Mouse (Mus musculus) hindbrain, postnatal 0 days (tissue): ENCODE results near the gene Gm1113. TPM values are rescaled to one million over a fixed set of nuclear protein-coding genes. Genes with fewer than 3 reads are reported as not detected.

ENCODE experiments used
- ATAC-seq: fragments of 200-750 bp; cut with Nextera tagmentation; 2 replicates; pipeline ENCODE4 v1.8.0; 2017; ENCODE audit warnings: mild to moderate bottlenecking, moderate TSS enrichment, moderate library complexity
- DNase-seq: peaks from one replicate; pipeline ENCODE4 v3.0.0-alpha.2; 2015; ENCODE audit warnings: low spot score
- H3K27ac ChIP-seq: fragments of 300-500 bp; sonication (generic); 2 replicates; pipeline ENCODE4 v1.5.1; 2014; ENCODE audit warnings: mild to moderate bottlenecking
- H3K27me3 ChIP-seq: fragments of 300-500 bp; sonication (generic); 2 replicates; pipeline ENCODE4 v1.6.1; 2014; ENCODE audit warnings: low read length, mixed read lengths; ENCODE audit not compliant: insufficient read depth
- H3K36me3 ChIP-seq: fragments of 300-500 bp; sonication (generic); 2 replicates; pipeline ENCODE4 v1.6.1; 2014; ENCODE audit warnings: low read length, mixed read lengths; ENCODE audit not compliant: insufficient read depth
- H3K4me1 ChIP-seq: fragments of 300-500 bp; sonication (generic); 2 replicates; pipeline ENCODE4 v1.6.1; 2014; ENCODE audit warnings: antibody characterized with exemption, low read length, mixed read lengths; ENCODE audit not compliant: insufficient read depth
- H3K4me2 ChIP-seq: fragments of 300-500 bp; sonication (generic); 2 replicates; pipeline ENCODE4 v1.6.1; 2014; ENCODE audit warnings: low read depth, mild to moderate bottlenecking, low read length, moderate library complexity, mixed read lengths
- H3K4me3 ChIP-seq: fragments of 300-500 bp; sonication (generic); 2 replicates; pipeline ENCODE4 v1.5.1; 2014; ENCODE audit warnings: low read length
- H3K9ac ChIP-seq: fragments of 300-500 bp; sonication (generic); replicated peaks from 2 replicates; pipeline ENCODE4 v1.6.1; 2014; ENCODE audit warnings: mild to moderate bottlenecking, low read length, moderate library complexity, mixed read lengths
- H3K9me3 ChIP-seq: fragments of 300-500 bp; sonication (generic); 2 replicates; pipeline ENCODE4 v1.6.1; 2016; ENCODE audit warnings: low read length, mixed read lengths
- CTCF ChIP-seq: IDR thresholded peaks from 2 replicates; pipeline ENCODE4 v1.5.1; 2016; ENCODE audit warnings: antibody characterized with exemption, control low read depth, low read depth
- WGBS: fragments of 180-500 bp; shearing (Covaris S2); extraction: QIAGEN DNeasy Blood & Tissue Kit; methylation state at CpG from one replicate; pipeline ENCODE4 v1.1.7; 2014; 5-methylcytosine and 5-hydroxymethylcytosine counted together
- polyA plus RNA-seq: library from polyadenylated mRNA; unstranded; fragments of >200 nt; fragmentation: Nextera tagmentation; extraction: Ambion mirVana; gene quantifications from 2 replicates; pipeline ENCODE4 v1.2.1, GENCODE M21; 2015
- total RNA-seq: library from RNA; depleted of rRNA; stranded (reverse); fragments of >200 nt; gene quantifications from 2 replicates; pipeline ENCODE4 v1.2.3, GENCODE M21; 2014

Gm1113 gene
- total and polyA plus RNA-seq, 2 experiments from 2014 or later, result not detected

DNA sequence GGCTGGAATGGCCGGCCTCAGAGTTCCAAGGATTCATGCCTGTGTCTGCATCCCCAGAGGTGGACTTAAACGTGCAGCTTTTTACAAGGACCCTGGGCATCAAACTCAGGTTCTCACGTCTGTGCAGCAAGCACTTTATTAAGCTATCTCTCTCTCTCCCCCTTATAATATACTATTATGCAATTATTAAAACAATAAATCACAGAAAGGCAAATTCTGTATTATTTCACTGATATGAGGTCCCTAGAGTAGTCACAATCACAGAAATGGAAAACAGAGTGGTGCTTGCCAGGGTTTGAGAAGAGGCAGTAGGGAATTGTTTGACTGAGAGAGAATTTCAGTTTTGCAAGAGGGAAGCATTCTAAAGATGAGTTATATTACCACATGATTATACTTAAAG lies 11.1 kb upstream of the Gm1113 start:
- WGBS, result 65% methylated on average over 3 of the region's 3 CpGs
- Histone ChIP-seq H3K27ac (no peak overlapping the region), H3K4me3 (no peak overlapping the region), H3K4me2 (no peak overlapping the region), H3K27me3 (no peaks in the 10 kb centered on the region), H3K4me1 (no peaks in the 10 kb centered on the region), H3K9me3 (no peaks in the 10 kb centered on the region), H3K36me3 (no peaks in the 10 kb centered on the region), H3K9ac (no peak overlapping the region)
- no peak for DNase-seq
- no peak for ATAC-seq
- no peak for TF ChIP-seq CTCF

DNA sequence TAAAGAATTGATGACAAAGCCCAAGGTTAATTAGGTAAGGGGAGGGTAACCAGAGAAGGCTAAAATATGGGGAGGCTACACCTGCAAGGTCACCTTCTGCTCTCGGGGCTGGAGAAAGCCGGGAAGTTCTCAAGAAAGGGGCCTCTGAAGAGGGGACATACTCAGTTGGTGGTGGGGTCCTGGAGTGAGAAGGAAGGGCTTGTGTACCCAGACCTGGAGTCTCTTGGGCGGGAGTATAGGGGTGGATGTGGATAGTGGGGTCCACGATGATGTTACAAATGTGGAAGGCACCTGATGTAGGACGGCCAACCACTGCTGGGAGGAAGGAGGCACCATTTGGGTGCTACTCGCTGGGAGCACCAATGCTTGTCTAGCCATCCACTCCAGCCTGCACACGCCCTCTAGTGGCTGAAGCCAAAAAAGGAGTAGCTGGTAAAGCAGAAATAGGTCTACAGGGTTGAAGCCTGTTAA lies 5.9 kb upstream of the Gm1113 start:
- ATAC-seq (peak; percentile 92), DNase-seq (peak; percentile 87)
- H3K4me1 ChIP-seq, result peaks cover 5% of the 10 kb centered on the region
- H3K9me3 ChIP-seq, result no peaks in the 10 kb centered on the region
- H3K4me3 ChIP-seq, result no peak overlapping the region
- H3K27ac ChIP-seq, result peak overlapping the region; percentile 52; the same call in 1 of the 2 replicates
- TF ChIP-seq CTCF, result peak; percentile 90
- no peaks in the 10 kb centered on the region for H3K27me3 ChIP-seq
- 8% methylated on average over 7 of the region's 7 CpGs for WGBS
- H3K36me3 ChIP-seq, result no peaks in the 10 kb centered on the region
- no peak overlapping the region for H3K4me2 ChIP-seq
- H3K9ac ChIP-seq, result no peak overlapping the region

GRCm38 (mm10) chr9:35523541-35523940 lies 5.5 kb upstream of the Gm1113 start:
- DNase-seq, result peak; percentile 79
- Histone ChIP-seq H3K4me1 (peaks cover 5% of the 10 kb centered on the region), H3K9me3 (no peaks in the 10 kb centered on the region), H3K4me2 (no peak overlapping the region), H3K27me3 (no peaks in the 10 kb centered on the region), H3K9ac (no peak overlapping the region), H3K4me3 (no peak overlapping the region), H3K36me3 (no peaks in the 10 kb centered on the region), H3K27ac (peak overlapping the region; percentile 52)
- ATAC-seq, result peak; percentile 77
- TF ChIP-seq CTCF, result no peak
- WGBS, result 11% methylated on average over 5 of the region's 5 CpGs

GRCm38 (mm10) chr9:35522821-35523515 lies 4.9 kb upstream of the Gm1113 start:
- DNase-seq (no peak), ATAC-seq (peak; percentile 24; the same call in 1 of the 2 replicates)

GRCm38 (mm10) chr9:35522241-35522640 lies 4.2 kb upstream of the Gm1113 start:
- H3K9me3 ChIP-seq, result no peaks in the 10 kb centered on the region
- peaks cover 5% of the 10 kb centered on the region for H3K4me1 ChIP-seq
- TF ChIP-seq CTCF, result no peak
- no peak overlapping the region for H3K27ac ChIP-seq
- H3K4me2 ChIP-seq, result no peak overlapping the region
- ATAC-seq (no peak), DNase-seq (no peak)
- WGBS, result 71% methylated on average over 2 of the region's 2 CpGs
- no peaks in the 10 kb centered on the region for H3K27me3 ChIP-seq
- H3K9ac ChIP-seq, result no peak overlapping the region
- H3K36me3 ChIP-seq, result no peaks in the 10 kb centered on the region
- H3K4me3 ChIP-seq, result no peak overlapping the region

More at GRCm38 (mm10) chr9:35522821-35523515, 4.9 kb upstream of the Gm1113 start:
- H3K27ac ChIP-seq, result peak overlapping the region; percentile 52
- 61% methylated on average over 1 of the region's 1 CpGs for WGBS
- no peak overlapping the region for H3K4me3 ChIP-seq
- no peak overlapping the region for H3K9ac ChIP-seq
- peaks cover 5% of the 10 kb centered on the region for H3K4me1 ChIP-seq
- H3K9me3 ChIP-seq, result no peaks in the 10 kb centered on the region
- H3K4me2 ChIP-seq, result no peak overlapping the region
- H3K27me3 ChIP-seq, result no peaks in the 10 kb centered on the region
- TF ChIP-seq CTCF, result no peak
- no peaks in the 10 kb centered on the region for H3K36me3 ChIP-seq

- Histone ChIP-seq H3K27ac (no peak overlapping the region), H3K36me3 (no peaks in the 10 kb centered on the region), H3K4me1 (peaks cover 5% of the 10 kb centered on the region), H3K4me2 (no peak overlapping the region), H3K9ac (no peak overlapping the region), H3K9me3 (no peaks in the 10 kb centered on the region), H3K27me3 (no peaks in the 10 kb centered on the region), H3K4me3 (no peak overlapping the region)
- 80% methylated on average over 6 of the region's 6 CpGs for WGBS
- TF ChIP-seq CTCF, result no peak
- ATAC-seq (no peak), DNase-seq (no peak)
Observed at GRCm38 (mm10) chr9:35520631-35521348, 2.7 kb upstream of the Gm1113 start.

GRCm38 (mm10) chr9:35516711-35517110 lies 1.4 kb downstream of the Gm1113 start:
- Histone ChIP-seq H3K4me3 (no peak overlapping the region), H3K9ac (no peak overlapping the region), H3K27ac (no peak overlapping the region), H3K9me3 (no peaks in the 10 kb centered on the region), H3K27me3 (no peaks in the 10 kb centered on the region; the same call in 1 of the 2 replicates), H3K4me2 (no peak overlapping the region), H3K36me3 (no peaks in the 10 kb centered on the region), H3K4me1 (no peaks in the 10 kb centered on the region)
- no peak for TF ChIP-seq CTCF
- ATAC-seq, result no peak
- DNase-seq, result no peak
- WGBS, result 92% methylated on average over 16 of the region's 16 CpGs
